Mouse (Mus musculus): ENCODE measurements around the gene Ephb2. TPM values are rescaled to one million over a fixed set of nuclear protein-coding genes. Genes with fewer than 3 reads are reported as not detected.

Gene Ephb2
- polyA plus RNA-seq, 1 experiment from 2014 or later = 21.5 TPM

DNA sequence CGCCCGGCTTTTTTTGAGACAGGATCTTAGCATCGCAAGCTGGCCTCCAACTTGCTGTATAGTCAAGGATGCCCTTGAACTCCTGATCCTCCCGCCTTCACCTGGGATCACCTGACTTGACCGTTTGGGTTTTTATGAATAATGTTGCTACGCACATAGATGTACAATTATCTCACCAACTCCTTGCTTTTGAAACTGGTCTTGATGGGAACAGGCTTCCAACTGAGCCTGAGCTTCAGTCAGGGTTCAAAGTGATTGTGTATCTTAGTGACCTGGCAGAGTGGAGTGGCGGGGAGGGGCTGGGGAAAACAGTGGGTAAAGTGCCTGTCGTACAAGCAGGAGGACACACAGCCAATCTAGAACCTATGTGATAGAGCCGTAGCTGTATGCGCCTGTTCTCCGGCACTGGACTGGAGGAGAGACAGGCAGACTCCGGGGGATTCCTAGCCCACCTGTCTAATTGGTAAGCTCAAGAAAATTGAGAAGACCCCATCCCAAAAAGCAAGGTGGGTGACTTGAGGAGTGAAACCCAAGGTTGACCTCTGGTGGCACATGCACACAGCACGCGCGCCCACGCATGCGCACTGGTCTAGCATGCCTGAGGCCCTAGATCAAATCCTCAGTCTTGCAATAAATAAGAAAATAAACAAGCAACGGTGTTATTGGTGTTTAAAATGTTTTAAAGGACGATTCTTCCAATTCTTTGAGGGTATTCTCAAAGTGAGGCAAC, 229.9 kb downstream of the Ephb2 start:
- DNase-seq (ENCODE audit: low spot score) = no peak
- H3K27ac ChIP-seq = no peak overlapping the region
- no peaks in the 10 kb centered on the region for H3K36me3 ChIP-seq
- no peak overlapping the region for H3K4me3 ChIP-seq
- peaks cover 11% of the 10 kb centered on the region for H3K4me1 ChIP-seq (replicated peaks)
- 93% methylated on average over 19 of the region's 19 CpGs for WGBS
- H3K27me3 ChIP-seq (ENCODE audit: insufficient read depth, poor library complexity, severe bottlenecking) = no peaks in the 10 kb centered on the region
- H3K9me3 ChIP-seq = no peaks in the 10 kb centered on the region

- H3K9me3 ChIP-seq = no peaks in the 10 kb centered on the region
- H3K36me3 ChIP-seq = peaks cover 17% of the 10 kb centered on the region; the same call in 1 of the 2 replicates
- under 1% methylated on average over 45 of the region's 45 CpGs for WGBS
- peak within 1 kb of the TSS; percentile 99 for H3K27ac ChIP-seq
- peak within 1 kb of the TSS; percentile 99 for H3K4me3 ChIP-seq
- no peaks in the 10 kb centered on the region for H3K27me3 ChIP-seq (ENCODE audit: insufficient read depth, poor library complexity, severe bottlenecking)
- H3K4me1 ChIP-seq (replicated peaks) = peaks cover 20% of the 10 kb centered on the region
- DNase-seq (ENCODE audit: low spot score) = peak; percentile 96
Observed at GRCm38 (mm10) chr4:136602568-136602967, 233.2 kb downstream of the Ephb2 start, which contains the start of gene Kdm1a. Gene Kdm1a, minus strand, starts transcription at chr4:136602723.

- H3K36me3 ChIP-seq = peaks cover 17% of the 10 kb centered on the region; the same call in 1 of the 2 replicates
- H3K27ac ChIP-seq = peak overlapping the region; percentile 99
- DNase-seq (ENCODE audit: low spot score) = peak; percentile 69
- no peaks in the 10 kb centered on the region for H3K27me3 ChIP-seq (ENCODE audit: insufficient read depth, poor library complexity, severe bottlenecking)
- under 1% methylated on average over 64 of the region's 68 CpGs for WGBS
- H3K4me1 ChIP-seq (replicated peaks) = peaks cover 20% of the 10 kb centered on the region
- peak overlapping the region; percentile 99 for H3K4me3 ChIP-seq
- H3K9me3 ChIP-seq = no peaks in the 10 kb centered on the region
Observed at GRCm38 (mm10) chr4:136602018-136602554, 233.7 kb downstream of the Ephb2 start.

GRCm38 (mm10) chr4:136601476-136601875, 234.3 kb downstream of the Ephb2 start:
- peak; percentile 43 for DNase-seq (ENCODE audit: low spot score)
- H3K9me3 ChIP-seq = no peaks in the 10 kb centered on the region
- peak overlapping the region; percentile 99 for H3K27ac ChIP-seq
- WGBS = 4% methylated on average over 13 of the region's 13 CpGs
- H3K27me3 ChIP-seq (ENCODE audit: insufficient read depth, poor library complexity, severe bottlenecking) = no peaks in the 10 kb centered on the region
- peaks cover 17% of the 10 kb centered on the region; the same call in 1 of the 2 replicates for H3K36me3 ChIP-seq
- H3K4me3 ChIP-seq = peak overlapping the region; percentile 99
- peaks cover 20% of the 10 kb centered on the region for H3K4me1 ChIP-seq (replicated peaks)

- H3K4me1 ChIP-seq (replicated peaks) = peaks cover 20% of the 10 kb centered on the region
- no peaks in the 10 kb centered on the region for H3K9me3 ChIP-seq
- no peak overlapping the region for H3K27ac ChIP-seq
- peak overlapping the region; percentile 99 for H3K4me3 ChIP-seq
- H3K27me3 ChIP-seq (ENCODE audit: insufficient read depth, poor library complexity, severe bottlenecking) = no peaks in the 10 kb centered on the region
- peaks cover 17% of the 10 kb centered on the region; the same call in 1 of the 2 replicates for H3K36me3 ChIP-seq
- WGBS = 88% methylated on average over 2 of the region's 2 CpGs
- no peak for DNase-seq (ENCODE audit: low spot score)
Observed at GRCm38 (mm10) chr4:136600536-136600935, 235.3 kb downstream of the Ephb2 start.

DNA sequence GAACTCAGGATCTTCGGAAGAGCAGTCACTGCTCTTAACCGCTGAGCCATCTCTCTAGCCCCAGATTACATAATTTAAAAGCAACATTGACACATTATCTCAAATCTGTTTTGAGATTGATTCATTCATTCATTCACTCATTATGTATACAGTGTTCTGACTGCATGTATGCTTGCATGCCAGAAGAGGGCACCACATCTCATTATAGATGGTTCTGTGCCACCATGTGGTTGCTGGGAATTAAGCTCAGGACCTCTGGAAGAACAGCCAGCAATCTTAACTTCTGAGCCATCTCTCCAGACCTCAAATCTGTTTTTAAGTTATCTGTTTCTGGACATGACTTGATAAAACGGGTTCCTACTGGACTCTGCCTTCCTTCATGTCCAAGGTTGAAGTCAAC, 235.9 kb downstream of the Ephb2 start:
- no peak overlapping the region for H3K27ac ChIP-seq

GRCm38 (mm10) chr4:136598268-136598876, 237.4 kb downstream of the Ephb2 start:
- WGBS = 96% methylated on average over 7 of the region's 7 CpGs
- Histone ChIP-seq H3K36me3 (peaks cover 23% of the 10 kb centered on the region), H3K9me3 (no peaks in the 10 kb centered on the region), H3K4me1 (replicated peaks) (peaks cover 27% of the 10 kb centered on the region), H3K27ac (no peak overlapping the region), H3K27me3 (ENCODE audit: insufficient read depth, poor library complexity, severe bottlenecking) (no peaks in the 10 kb centered on the region), H3K4me3 (no peak overlapping the region)
- no peak for DNase-seq (ENCODE audit: low spot score)

More for the DNA sequence above, 235.9 kb downstream of the Ephb2 start:
- peaks cover 20% of the 10 kb centered on the region for H3K4me1 ChIP-seq (replicated peaks)
- DNase-seq (ENCODE audit: low spot score) = no peak
- peaks cover 17% of the 10 kb centered on the region; the same call in 1 of the 2 replicates for H3K36me3 ChIP-seq
- 0 out of 2 replicates have a peak overlapping the region, but pooled peaks have one; percentile 99 for H3K4me3 ChIP-seq
- 98% methylated on average over 3 of the region's 3 CpGs for WGBS
- no peaks in the 10 kb centered on the region for H3K27me3 ChIP-seq (ENCODE audit: insufficient read depth, poor library complexity, severe bottlenecking)
- H3K9me3 ChIP-seq = no peaks in the 10 kb centered on the region

Other genes starting within 250 kb of the Ephb2 start
- gene Kdm1a, start 233.3 kb downstream of the Ephb2 start, polyA plus RNA-seq (2016; fragmentation: Nextera tagmentation; extraction: Ambion mirVana) = 54.6 and 61.0 TPM in 2 replicates
- not detected in 2 replicates for gene Tex46, start 225.6 kb downstream of the Ephb2 start, polyA plus RNA-seq (2016; fragmentation: Nextera tagmentation; extraction: Ambion mirVana)
- 0.05 TPM in 1 of 2 replicates, not detected in the other for gene Lactbl1, start 213.4 kb downstream of the Ephb2 start, polyA plus RNA-seq (2016; fragmentation: Nextera tagmentation; extraction: Ambion mirVana)
- gene C1qb, start 50.2 kb upstream of the Ephb2 start, polyA plus RNA-seq (2016; fragmentation: Nextera tagmentation; extraction: Ambion mirVana) = 23.4 and 38.4 TPM in 2 replicates
- gene C1qc, start 57.1 kb upstream of the Ephb2 start, polyA plus RNA-seq (2016; fragmentation: Nextera tagmentation; extraction: Ambion mirVana) = 7.5 and 18.5 TPM in 2 replicates
- gene C1qa, start 62.8 kb upstream of the Ephb2 start, polyA plus RNA-seq (2016; fragmentation: Nextera tagmentation; extraction: Ambion mirVana) = 4.8 and 10.8 TPM in 2 replicates
- gene Epha8, start 120.8 kb upstream of the Ephb2 start, polyA plus RNA-seq (2016; fragmentation: Nextera tagmentation; extraction: Ambion mirVana) = 2.4 and 4.6 TPM in 2 replicates
- gene Zbtb40, start 212.8 kb upstream of the Ephb2 start, polyA plus RNA-seq (2016; fragmentation: Nextera tagmentation; extraction: Ambion mirVana) = 5.5 TPM in 2 replicates

All from hindbrain, embryonic 10.5 days (tissue).